Mouse (Mus musculus): ENCODE measurements around the gene Gar1.

Gar1 gene

GRCm38 (mm10) chr3:129803765-129804164, 27.4 kb downstream of the Gar1 start, which contains the start of gene Lrit3:
TSS of gene Lrit3 (minus strand) at chr3:129804030.
- no peak for DNase-seq (ENCODE audit: low spot score in 2 of 2)

- no peak for DNase-seq (ENCODE audit: low spot score in 2 of 2)
Measured at GRCm38 (mm10) chr3:129799011-129799410, 32.2 kb downstream of the Gar1 start.

GRCm38 (mm10) chr3:129798551-129798950, 32.6 kb downstream of the Gar1 start:
- DNase-seq (ENCODE audit: low spot score in 2 of 2) = no peak

GRCm38 (mm10) chr3:129797341-129797740, 33.9 kb downstream of the Gar1 start:
- no peak for DNase-seq (ENCODE audit: low spot score in 2 of 2)

- no peak for DNase-seq (ENCODE audit: low spot score in 2 of 2)
Measured at GRCm38 (mm10) chr3:129793801-129794200, 37.4 kb downstream of the Gar1 start.

GRCm38 (mm10) chr3:129782746-129783145, 48.5 kb downstream of the Gar1 start:
- DNase-seq (ENCODE audit: low spot score in 2 of 2) = no peak

- no peak for DNase-seq (ENCODE audit: low spot score in 2 of 2)
Measured at GRCm38 (mm10) chr3:129781435-129781834, 49.8 kb downstream of the Gar1 start.

Data from urinary bladder, postnatal 36 days (tissue).